Mouse (Mus musculus) CD4-positive naive resting alpha-beta T cell, adult 57 days (primary cell): ENCODE results near the gene Trim43b. TPM values are rescaled to one million over a fixed set of nuclear protein-coding genes. Genes with fewer than 3 reads are reported as not detected.

Source experiments
- total RNA-seq: library from RNA; stranded (reverse); gene quantifications from one replicate; pipeline ENCODE4 v1.2.4, GENCODE M21; 2023

Trim43b gene
- total RNA-seq: not detected

GRCm38 (mm10) chr9:89092735-89093134 lies at the start of gene Trim43b:
Trim43b (minus strand) TSS chr9:89092835.

Other genes with a start within 250 kb of the Trim43b start
- gene Bcl2a1a, start 135.9 kb downstream of the Trim43b start, total RNA-seq: 13.5 TPM
- gene Bcl2a1b, start 106.4 kb upstream of the Trim43b start, total RNA-seq: 21.0 TPM
- gene Gm29094, start 106.5 kb upstream of the Trim43b start, total RNA-seq: not detected
- 28.4 TPM for gene Mthfs, start 117.8 kb upstream of the Trim43b start, total RNA-seq